Mouse (Mus musculus) thymus, postnatal 14 days (tissue): ENCODE measurements around the gene Epx.
A peak's percentile ranks its signal among the peaks of the same experiment; 100 is the strongest.

Experiments used
- DNase-seq: peaks from one replicate; pipeline ENCODE4 v3.0.0; 2021

Epx gene

GRCm38 (mm10) chr11:87828239-87828900 is 47.0 kb downstream of the Epx start, which contains the start of gene Lpo:
Gene Lpo (minus strand): TSS chr11:87828289.
- no peak for DNase-seq

- no peak for DNase-seq
These were observed 53.8 kb downstream of the Epx start for GRCm38 (mm10) chr11:87821502-87821901.

- no peak for DNase-seq
These were observed 57.9 kb downstream of the Epx start for GRCm38 (mm10) chr11:87817443-87817773.

GRCm38 (mm10) chr11:87816707-87817442 is 58.5 kb downstream of the Epx start:
- DNase-seq: peak; percentile 52

GRCm38 (mm10) chr11:87814831-87815230 is 60.5 kb downstream of the Epx start:
- no peak for DNase-seq
